Mouse (Mus musculus): ENCODE results near the gene Grin3b. TPM values are rescaled to one million over a fixed set of nuclear protein-coding genes. Genes with fewer than 3 reads are reported as not detected.
A peak's percentile ranks its signal among the peaks of the same experiment; 100 is the strongest.

Grin3b gene
- polyA plus RNA-seq, 1 experiment from 2014 or later: 0.17 TPM

DNA sequence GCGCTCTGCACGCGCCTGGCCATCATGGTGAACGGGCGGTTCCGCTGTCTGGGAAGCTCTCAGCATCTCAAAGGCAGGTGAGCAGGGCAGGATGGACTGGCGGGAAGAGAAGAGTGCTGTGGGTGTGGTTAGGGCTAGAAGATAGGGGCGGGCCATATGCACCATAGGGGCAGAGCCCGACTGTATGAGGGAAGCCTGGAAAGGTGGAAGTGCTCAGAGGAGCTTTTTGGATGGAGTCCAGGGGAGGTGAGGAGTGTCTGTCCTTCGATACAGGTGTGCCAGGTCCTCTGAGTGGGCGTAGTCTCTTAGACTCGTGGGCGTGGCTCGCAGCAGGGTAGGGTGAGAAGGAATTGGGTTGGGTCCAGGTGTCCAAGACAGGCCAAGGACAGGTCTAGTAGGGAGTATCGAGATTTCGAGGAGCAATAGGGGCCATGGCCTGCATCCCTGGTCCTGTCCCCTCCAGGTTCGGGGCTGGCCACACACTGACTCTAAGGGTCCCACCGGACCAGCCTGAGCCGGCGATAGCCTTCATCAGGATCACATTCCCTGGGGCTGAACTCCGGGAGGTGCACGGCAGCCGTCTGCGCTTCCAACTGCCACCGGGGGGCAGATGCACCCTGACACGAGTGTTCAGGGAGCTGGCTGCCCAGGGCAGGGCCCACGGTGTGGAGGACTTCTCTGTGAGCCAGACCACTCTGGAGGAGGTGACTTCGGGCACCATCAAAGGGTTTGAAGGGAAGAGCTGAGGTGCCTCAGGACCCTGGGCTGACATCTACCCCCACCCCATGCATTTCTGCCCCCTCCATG is 44.2 kb downstream of the Grin3b start:
- peaks cover 13% of the 10 kb centered on the region; the same call in 1 of the 2 replicates for H3K36me3 ChIP-seq (ENCODE audit: control insufficient read depth, insufficient read depth, low read length)
- TF ChIP-seq CTCF (IDR thresholded peaks at IDR 0.05; ENCODE audit: low read depth): peak; percentile 52
- TF ChIP-seq EP300 (optimal IDR thresholded peaks at IDR 0.05): no peak
- H3K27me3 ChIP-seq (ENCODE audit: control insufficient read depth, insufficient read depth, low read length): no peaks in the 10 kb centered on the region
- ATAC-seq (ENCODE audit: low FRiP score, low TSS enrichment) (peak; percentile 24), DNase-seq (ENCODE audit: low spot score) (peak; percentile 53)
- H3K4me3 ChIP-seq (ENCODE audit: low read depth, low read length): no peak overlapping the region
- H3K4me1 ChIP-seq (replicated peaks; ENCODE audit: control insufficient read depth, insufficient read depth): 0 out of 2 replicates have a peak, but pooled peaks cover 3% of the 10 kb centered on the region
- H3K9ac ChIP-seq (ENCODE audit: low read length): no peak overlapping the region
- H3K4me2 ChIP-seq (replicated peaks; ENCODE audit: low read depth): no peak overlapping the region
- H3K27ac ChIP-seq (replicated peaks): no peak overlapping the region
- 0 out of 2 replicates have a peak, but pooled peaks cover 3% of the 10 kb centered on the region for H3K9me3 ChIP-seq (ENCODE audit: control insufficient read depth, low read length)
- WGBS: 31% methylated on average over 28 of the region's 28 CpGs

GRCm38 (mm10) chr10:80015583-80015982 is 45.1 kb downstream of the Grin3b start:
- DNase-seq (ENCODE audit: low spot score) (no peak), ATAC-seq (ENCODE audit: low FRiP score, low TSS enrichment) (no peak)
- H3K4me2 ChIP-seq (replicated peaks; ENCODE audit: low read depth): no peak overlapping the region
- TF ChIP-seq EP300 (optimal IDR thresholded peaks at IDR 0.05): no peak
- no peak for TF ChIP-seq CTCF (IDR thresholded peaks at IDR 0.05; ENCODE audit: low read depth)
- no peak overlapping the region for H3K27ac ChIP-seq (replicated peaks)
- no peak overlapping the region for H3K4me3 ChIP-seq (ENCODE audit: low read depth, low read length)
- H3K27me3 ChIP-seq (ENCODE audit: control insufficient read depth, insufficient read depth, low read length): no peaks in the 10 kb centered on the region
- 77% methylated on average over 10 of the region's 10 CpGs for WGBS
- peaks cover 8% of the 10 kb centered on the region; the same call in 1 of the 2 replicates for H3K36me3 ChIP-seq (ENCODE audit: control insufficient read depth, insufficient read depth, low read length)
- H3K9me3 ChIP-seq (ENCODE audit: control insufficient read depth, low read length): 0 out of 2 replicates have a peak, but pooled peaks cover 3% of the 10 kb centered on the region
- 0 out of 2 replicates have a peak, but pooled peaks cover 3% of the 10 kb centered on the region for H3K4me1 ChIP-seq (replicated peaks; ENCODE audit: control insufficient read depth, insufficient read depth)
- no peak overlapping the region for H3K9ac ChIP-seq (ENCODE audit: low read length)

- Histone ChIP-seq H3K4me1 (replicated peaks; ENCODE audit: control insufficient read depth, insufficient read depth) (0 out of 2 replicates have a peak, but pooled peaks cover 3% of the 10 kb centered on the region), H3K4me3 (ENCODE audit: low read depth, low read length) (0 out of 2 replicates have a peak within 1 kb of the TSS, but pooled peaks have one; percentile 2), H3K9ac (ENCODE audit: low read length) (no peak within 1 kb of the TSS), H3K4me2 (replicated peaks; ENCODE audit: low read depth) (no peak within 1 kb of the TSS), H3K36me3 (ENCODE audit: control insufficient read depth, insufficient read depth, low read length) (0 out of 2 replicates have a peak, but pooled peaks cover 1% of the 10 kb centered on the region), H3K9me3 (ENCODE audit: control insufficient read depth, low read length) (no peaks in the 10 kb centered on the region), H3K27me3 (ENCODE audit: control insufficient read depth, insufficient read depth, low read length) (no peaks in the 10 kb centered on the region), H3K27ac (replicated peaks) (peak within 1 kb of the TSS; percentile 45; the same call in 1 of the 2 replicates)
- DNase-seq (ENCODE audit: low spot score): no peak
- 70% methylated on average over 11 of the region's 11 CpGs for WGBS
- TF ChIP-seq EP300 (optimal IDR thresholded peaks at IDR 0.05) (no peak), CTCF (IDR thresholded peaks at IDR 0.05; ENCODE audit: low read depth) (no peak)
- no peak for ATAC-seq (ENCODE audit: low FRiP score, low TSS enrichment)
Measured at GRCm38 (mm10) chr10:80016511-80016910, 46.0 kb downstream of the Grin3b start, which contains the start of gene Arhgap45. Gene Arhgap45 (plus strand): TSS chr10:80016653.

- WGBS: 91% methylated on average over 10 of the region's 10 CpGs
- Histone ChIP-seq H3K9me3 (ENCODE audit: control insufficient read depth, low read length) (no peaks in the 10 kb centered on the region), H3K4me1 (replicated peaks; ENCODE audit: control insufficient read depth, insufficient read depth) (0 out of 2 replicates have a peak, but pooled peaks cover 3% of the 10 kb centered on the region), H3K4me3 (ENCODE audit: low read depth, low read length) (0 out of 2 replicates have a peak overlapping the region, but pooled peaks have one; percentile 2), H3K36me3 (ENCODE audit: control insufficient read depth, insufficient read depth, low read length) (no peaks in the 10 kb centered on the region), H3K27me3 (ENCODE audit: control insufficient read depth, insufficient read depth, low read length) (no peaks in the 10 kb centered on the region), H3K27ac (replicated peaks) (peak overlapping the region; percentile 45; the same call in 1 of the 2 replicates), H3K4me2 (replicated peaks; ENCODE audit: low read depth) (no peak overlapping the region), H3K9ac (ENCODE audit: low read length) (no peak overlapping the region)
- ATAC-seq (ENCODE audit: low FRiP score, low TSS enrichment) (no peak), DNase-seq (ENCODE audit: low spot score) (no peak)
- no peak for TF ChIP-seq CTCF (IDR thresholded peaks at IDR 0.05; ENCODE audit: low read depth)
- TF ChIP-seq EP300 (optimal IDR thresholded peaks at IDR 0.05): no peak
Measured at GRCm38 (mm10) chr10:80016931-80017330, 46.4 kb downstream of the Grin3b start.

- no peaks in the 10 kb centered on the region for H3K9me3 ChIP-seq (ENCODE audit: control insufficient read depth, low read length)
- TF ChIP-seq CTCF (IDR thresholded peaks at IDR 0.05; ENCODE audit: low read depth) (no peak), EP300 (optimal IDR thresholded peaks at IDR 0.05) (no peak)
- H3K4me1 ChIP-seq (replicated peaks; ENCODE audit: control insufficient read depth, insufficient read depth): 0 out of 2 replicates have a peak, but pooled peaks cover 3% of the 10 kb centered on the region
- H3K4me2 ChIP-seq (replicated peaks; ENCODE audit: low read depth): no peak overlapping the region
- ATAC-seq (ENCODE audit: low FRiP score, low TSS enrichment): no peak
- H3K36me3 ChIP-seq (ENCODE audit: control insufficient read depth, insufficient read depth, low read length): no peaks in the 10 kb centered on the region
- 67% methylated on average over 3 of the region's 3 CpGs for WGBS
- H3K9ac ChIP-seq (ENCODE audit: low read length): no peak overlapping the region
- no peak for DNase-seq (ENCODE audit: low spot score)
- H3K27me3 ChIP-seq (ENCODE audit: control insufficient read depth, insufficient read depth, low read length): no peaks in the 10 kb centered on the region
- no peak overlapping the region for H3K4me3 ChIP-seq (ENCODE audit: low read depth, low read length)
- no peak overlapping the region for H3K27ac ChIP-seq (replicated peaks)
Measured at GRCm38 (mm10) chr10:80017361-80017760, 46.8 kb downstream of the Grin3b start.
